Mouse (Mus musculus): ENCODE data around the gene Hdgfl3.

- TF ChIP-seq CTCF (conservative IDR thresholded peaks at IDR 0.05; ENCODE audit: low read length), result no peak
- no peak for TF ChIP-seq NANOG (IDR thresholded peaks at IDR 0.05; ENCODE audit: borderline replicate concordance, low read length)
- TF ChIP-seq POU5F1 (IDR thresholded peaks at IDR 0.05; ENCODE audit: borderline replicate concordance, low read length), result no peak
Measured at GRCm38 (mm10) chr7:81973339-81973738, 39.1 kb upstream of the Hdgfl3 start.
